Mouse (Mus musculus): Measurements from ENCODE around the gene Usf1.

GRCm38 (mm10) chr1:171378298-171378697 is 32.8 kb upstream of the Usf1 start:
- TF ChIP-seq CTCF (IDR thresholded peaks at IDR 0.05; ENCODE audit: control insufficient read depth, insufficient read depth, insufficient read length) (no peak), FOSL1 (IDR thresholded peaks at IDR 0.05; ENCODE audit: insufficient read depth, low read length, poor library complexity, severe bottlenecking) (no peak), MYOG (IDR thresholded peaks at IDR 0.05; ENCODE audit: control insufficient read depth, extremely low read depth, insufficient read length) (no peak), USF1 (IDR thresholded peaks at IDR 0.05; ENCODE audit: low read depth) (no peak), CEBPB (IDR thresholded peaks at IDR 0.05; ENCODE audit: low read depth) (no peak), MYOD1 (IDR thresholded peaks at IDR 0.05; ENCODE audit: control insufficient read depth, insufficient read length, low read depth) (no peak)
